Comparison of ENCODE assay signal across 26 mouse cellular contexts in the genomic region with DNA sequence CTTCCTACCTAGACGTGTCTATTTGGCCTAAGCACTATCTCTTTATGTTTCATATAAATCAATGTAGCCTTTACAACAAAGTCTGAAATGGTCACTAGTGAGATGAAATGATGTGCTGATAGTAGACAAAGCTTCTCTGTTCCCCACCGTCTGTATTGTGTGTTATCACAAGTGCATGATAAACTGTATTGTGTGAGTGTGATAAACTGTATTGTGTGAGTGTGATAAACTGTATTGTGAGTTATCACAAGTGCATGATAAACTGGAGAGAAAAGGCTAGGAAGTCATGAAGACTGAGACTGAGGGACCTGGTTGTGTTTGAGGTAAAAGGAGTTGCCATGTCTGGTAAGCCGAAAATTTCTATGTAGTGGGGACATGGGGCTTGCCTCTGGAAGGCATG. TPM values are rescaled to one million over a fixed set of nuclear protein-coding genes. Genes with fewer than 3 reads are reported as not detected.
DNase-seq lines count a peak whose midpoint lies in the region; ATAC-seq and TF ChIP-seq lines count a peak whose summit lies in the region.
"Had no signal": no experiment of that assay in that cellular context is flagged by ENCODE, and none has a peak within 500 bp of the region (broad histone marks: within the 10 kb centered on the region; RNA-seq: fewer than 3 reads in every experiment).

No protein-coding gene starts in this region.

- peaks cover 45% of the 10 kb centered on the region for H3K36me3 ChIP-seq in limb, embryonic 13.5 days
- peaks cover 64% of the 10 kb centered on the region for H3K36me3 ChIP-seq in limb, embryonic 10.5 days
- peaks cover 69% of the 10 kb centered on the region for H3K36me3 ChIP-seq in liver, embryonic 13.5 days
- H3K36me3 ChIP-seq in liver, embryonic 11.5 days (ENCODE audit: control insufficient read depth, insufficient read depth, low read length): peaks cover 25% of the 10 kb centered on the region
- H3K36me3 ChIP-seq in CH12.LX (replicated peaks in 1 of 2; ENCODE audit: control insufficient read depth in 1 of 2, insufficient read depth in 1 of 2, low read length in 1 of 2): peaks cover 46 to 62% of the 10 kb centered on the region in 2 experiments
- H3K36me3 ChIP-seq in liver, embryonic 15.5 days (replicated peaks): peaks cover 70% of the 10 kb centered on the region

- no peak overlapping the region for H3K9ac ChIP-seq in limb, embryonic 13.5 days
- H3K9ac ChIP-seq in liver, embryonic 13.5 days: 0 out of 2 replicates have a peak overlapping the region, but pooled peaks have one; percentile 26
- H3K9ac ChIP-seq in liver, embryonic 11.5 days (ENCODE audit: low read depth, low read length): no peak overlapping the region
- no peak overlapping the region for H3K9ac ChIP-seq in CH12.LX (ENCODE audit: insufficient read depth, low read depth)
- H3K9ac ChIP-seq in liver, embryonic 15.5 days: peak overlapping the region; percentile 29; the same call in 1 of the 2 replicates
- H3K9ac ChIP-seq: embryonic facial prominence, embryonic 15.5 days; forebrain, embryonic 12.5 days had no signal

- H3K79me2 ChIP-seq in CH12.LX (replicated peaks; ENCODE audit: control insufficient read depth, extremely low read depth, insufficient read depth, poor library complexity, severe bottlenecking): peaks cover 75% of the 10 kb centered on the region

- no peak for TF ChIP-seq POLR2A in CH12.LX (IDR thresholded peaks at IDR 0.05; ENCODE audit: low read depth, low read length)

- no peak overlapping the region for H3K4me3 ChIP-seq in limb, embryonic 13.5 days
- H3K4me3 ChIP-seq in limb, embryonic 10.5 days: no peak overlapping the region
- no peak overlapping the region for H3K4me3 ChIP-seq in liver, embryonic 13.5 days (replicated peaks)
- no peak overlapping the region for H3K4me3 ChIP-seq in liver, embryonic 11.5 days (ENCODE audit: low read depth, low read length)
- H3K4me3 ChIP-seq in CH12.LX (replicated peaks in 1 of 3; ENCODE audit: low read depth in 2 of 3, low read length in 2 of 3, poor library complexity in 1 of 3): no peak overlapping the region
- no peak overlapping the region for H3K4me3 ChIP-seq in liver, embryonic 15.5 days (replicated peaks)
- H3K4me3 ChIP-seq: embryonic facial prominence, embryonic 13.5 days; embryonic facial prominence, embryonic 15.5 days; forebrain, embryonic 10.5 days; forebrain, embryonic 12.5 days had no signal

- in situ Hi-C loops in CH12.LX (cut with MboI; ENCODE audit: low pct_ligation_motif_present, low pct_unique_long_range_greater_than_20kb, low sequenced_read_pairs): loop anchor here (25.0 kb wide), 1 partner anchor 246 kb away; the partner anchor contains the start of gene Tubgcp6

- peaks cover 35% of the 10 kb centered on the region for H3K4me1 ChIP-seq in limb, embryonic 13.5 days
- H3K4me1 ChIP-seq in limb, embryonic 10.5 days: peaks cover 21% of the 10 kb centered on the region
- peaks cover 52% of the 10 kb centered on the region for H3K4me1 ChIP-seq in liver, embryonic 13.5 days (replicated peaks)
- peaks cover 23% of the 10 kb centered on the region for H3K4me1 ChIP-seq in liver, embryonic 11.5 days (replicated peaks; ENCODE audit: control insufficient read depth, insufficient read depth, low read length)
- H3K4me1 ChIP-seq in CH12.LX (ENCODE audit: control insufficient read depth in 1 of 2, insufficient read depth in 2 of 2): peaks cover 13 to 38% of the 10 kb centered on the region in 2 experiments
- peaks cover 40% of the 10 kb centered on the region for H3K4me1 ChIP-seq in liver, embryonic 15.5 days (replicated peaks)

- no peak for ATAC-seq in limb, embryonic 13.5 days (ENCODE audit: low FRiP score, low read depth)
- ATAC-seq in liver, embryonic 13.5 days (ENCODE audit: low read depth): no peak
- no peak for ATAC-seq in liver, embryonic 11.5 days (replicated peaks; ENCODE audit: low FRiP score)
- ATAC-seq in liver, embryonic 15.5 days (ENCODE audit: insufficient read depth): no peak
- ATAC-seq: activated CD4-positive, CD25-positive, alpha-beta regulatory T cell, adult 4 months; CD4-positive, CD25-positive, alpha-beta regulatory T cell, adult 4 months; forebrain, embryonic 14.5 days; forebrain, embryonic 16.5 days; Patski had no signal

- TF ChIP-seq EP300 in CH12.LX (IDR thresholded peaks at IDR 0.05; ENCODE audit: low read length): no peak

- 0 out of 2 replicates have a peak overlapping the region, but pooled peaks have one; percentile 3 for H3K4me2 ChIP-seq in limb, embryonic 13.5 days (replicated peaks)
- H3K4me2 ChIP-seq in liver, embryonic 13.5 days: peak overlapping the region; percentile 72; the same call in 1 of the 2 replicates
- H3K4me2 ChIP-seq in liver, embryonic 11.5 days: no peak overlapping the region
- H3K4me2 ChIP-seq in CH12.LX (ENCODE audit: insufficient read depth, low read depth, poor library complexity, severe bottlenecking): 0 out of 2 replicates have a peak overlapping the region, but pooled peaks have one; percentile 18
- peak overlapping the region; percentile 83 for H3K4me2 ChIP-seq in liver, embryonic 15.5 days
- H3K4me2 ChIP-seq: embryonic facial prominence, embryonic 13.5 days; embryonic facial prominence, embryonic 15.5 days; forebrain, embryonic 12.5 days had no signal

- no peaks in the 10 kb centered on the region for H3K9me3 ChIP-seq in limb, embryonic 13.5 days
- no peaks in the 10 kb centered on the region for H3K9me3 ChIP-seq in limb, embryonic 10.5 days (replicated peaks)
- H3K9me3 ChIP-seq in liver, embryonic 13.5 days (replicated peaks): no peaks in the 10 kb centered on the region
- no peaks in the 10 kb centered on the region for H3K9me3 ChIP-seq in liver, embryonic 11.5 days (ENCODE audit: control insufficient read depth, low read length)
- no peaks in the 10 kb centered on the region for H3K9me3 ChIP-seq in CH12.LX (replicated peaks; ENCODE audit: low read length)
- no peaks in the 10 kb centered on the region for H3K9me3 ChIP-seq in liver, embryonic 15.5 days (replicated peaks)
- H3K9me3 ChIP-seq: embryonic facial prominence, embryonic 13.5 days; embryonic facial prominence, embryonic 15.5 days; forebrain, embryonic 10.5 days; forebrain, embryonic 12.5 days had no signal

- H3K27me3 ChIP-seq in limb, embryonic 13.5 days: no peaks in the 10 kb centered on the region
- H3K27me3 ChIP-seq in limb, embryonic 10.5 days (ENCODE audit: low read depth, poor library complexity, severe bottlenecking): no peaks in the 10 kb centered on the region
- H3K27me3 ChIP-seq in liver, embryonic 13.5 days: no peaks in the 10 kb centered on the region
- no peaks in the 10 kb centered on the region for H3K27me3 ChIP-seq in liver, embryonic 11.5 days (replicated peaks; ENCODE audit: control insufficient read depth, insufficient read depth, low read length)
- no peaks in the 10 kb centered on the region for H3K27me3 ChIP-seq in CH12.LX (replicated peaks)
- H3K27me3 ChIP-seq in liver, embryonic 15.5 days: no peaks in the 10 kb centered on the region
- H3K27me3 ChIP-seq: embryonic facial prominence, embryonic 13.5 days; embryonic facial prominence, embryonic 15.5 days; forebrain, embryonic 12.5 days; Patski had no signal

- TF ChIP-seq CTCF in CH12.LX (conservative IDR thresholded peaks at IDR 0.05 in 1 of 2, IDR thresholded peaks at IDR 0.05 in 1 of 2; ENCODE audit: low read depth in 2 of 2, low read length in 2 of 2): no peak

- WGBS in limb, embryonic 13.5 days: 81% methylated on average over 3 of the region's 3 CpGs
- 93% methylated on average over 3 of the region's 3 CpGs for WGBS in limb, embryonic 10.5 days
- WGBS in liver, embryonic 13.5 days (ENCODE audit: insufficient replicate concordance): 46% methylated on average over 3 of the region's 3 CpGs
- 63% methylated on average over 3 of the region's 3 CpGs for WGBS in liver, embryonic 11.5 days
- WGBS in liver, embryonic 15.5 days (ENCODE audit: insufficient replicate concordance): 35% methylated on average over 3 of the region's 3 CpGs

- intact Hi-C loops in heart, postnatal 10 days (cut with DNase I): no loop called here

- H3K27ac ChIP-seq in limb, embryonic 13.5 days: no peak overlapping the region
- no peak overlapping the region for H3K27ac ChIP-seq in limb, embryonic 10.5 days
- no peak overlapping the region for H3K27ac ChIP-seq in liver, embryonic 13.5 days
- no peak overlapping the region for H3K27ac ChIP-seq in liver, embryonic 11.5 days (ENCODE audit: low read depth, low read length)
- H3K27ac ChIP-seq in CH12.LX (ENCODE audit: insufficient read depth, low read depth): no peak overlapping the region
- H3K27ac ChIP-seq in liver, embryonic 15.5 days (replicated peaks): no peak overlapping the region
- H3K27ac ChIP-seq: embryonic facial prominence, embryonic 13.5 days; embryonic facial prominence, embryonic 15.5 days; forebrain, embryonic 10.5 days; forebrain, embryonic 12.5 days had no signal

- TF ChIP-seq RAD21 in CH12.LX (IDR thresholded peaks at IDR 0.05; ENCODE audit: low read depth, low read length): no peak

- dilution Hi-C loops in CH12.LX (cut with MboI; ENCODE audit: extremely low pct_ligation_motif_present, extremely low pct_unique_long_range_greater_than_20kb, low sequenced_read_pairs): no loop called here

- no peak for DNase-seq in limb, embryonic 10.5 days (ENCODE audit: low spot score)
- no peak for DNase-seq in liver, embryonic 13.5 days
- DNase-seq in liver, embryonic 11.5 days (ENCODE audit: low spot score): no peak
- DNase-seq in CH12.LX (ENCODE audit: extremely low read depth): no peak
- DNase-seq in heart, postnatal 10 days: no peak
- DNase-seq: adrenal gland, adult 8-10 months; adrenal gland, postnatal 14 days; adrenal gland, postnatal 36 days; B cell, adult 2 months; cerebellum, adult 11-12 months; cerebellum, adult 8-10 months; cerebellum, adult 9-11 months; cerebellum, postnatal 36 days; embryo, embryonic 11 days had no signal

RNA-seq across cellular contexts. Expression of gene Ncaph2, which starts 3.3 kb away (rescaled TPM):
- 146 and 162 TPM in 2 replicates for polyA plus RNA-seq in limb, embryonic 13.5 days (2015; fragmentation: Nextera tagmentation; extraction: Ambion mirVana)
- polyA plus RNA-seq in limb, embryonic 10.5 days (2016; fragmentation: Nextera tagmentation; extraction: Ambion mirVana): 197 and 200 TPM in 2 replicates
- 114 and 131 TPM in 2 replicates for polyA plus RNA-seq in liver, embryonic 13.5 days (2015; fragmentation: Nextera tagmentation; extraction: Ambion mirVana)
- 163 TPM in 2 replicates for polyA plus RNA-seq in liver, embryonic 11.5 days (2014; fragmentation: Nextera tagmentation; extraction: Ambion mirVana)
- total RNA-seq in CH12.LX (2012; rRNA removed) (134 and 151 TPM in 2 replicates), CH12.LX (2014; rRNA removed) (106 and 108 TPM in 2 replicates)
- polyA plus RNA-seq in CH12.LX (2012; ENCODE audit: insufficient read length, low read depth): 95.4 and 122 TPM in 2 replicates
- 110 and 115 TPM in 2 replicates for polyA plus RNA-seq in liver, embryonic 15.5 days (2015; fragmentation: Nextera tagmentation; extraction: Ambion mirVana)
- 10 to 100 TPM; 79.2 to 80.9 TPM for total RNA-seq in heart, postnatal 10 days (2021)

RNA-seq across cellular contexts. Expression of gene Lmf2, which starts 3.3 kb away (rescaled TPM):
- polyA plus RNA-seq in limb, embryonic 13.5 days (2015; fragmentation: Nextera tagmentation; extraction: Ambion mirVana): 57.6 and 65.1 TPM in 2 replicates
- polyA plus RNA-seq in limb, embryonic 10.5 days (2016; fragmentation: Nextera tagmentation; extraction: Ambion mirVana): 40.8 and 45.1 TPM in 2 replicates
- 26.1 and 30.2 TPM in 2 replicates for polyA plus RNA-seq in liver, embryonic 13.5 days (2015; fragmentation: Nextera tagmentation; extraction: Ambion mirVana)
- polyA plus RNA-seq in liver, embryonic 11.5 days (2014; fragmentation: Nextera tagmentation; extraction: Ambion mirVana): 44.1 and 46.0 TPM in 2 replicates
- total RNA-seq in CH12.LX (2012; rRNA removed) (18.5 and 18.8 TPM in 2 replicates), CH12.LX (2014; rRNA removed) (9.1 and 9.9 TPM in 2 replicates)
- 28.2 and 36.2 TPM in 2 replicates for polyA plus RNA-seq in CH12.LX (2012; ENCODE audit: insufficient read length, low read depth)
- polyA plus RNA-seq in liver, embryonic 15.5 days (2015; fragmentation: Nextera tagmentation; extraction: Ambion mirVana): 30.9 and 35.3 TPM in 2 replicates
- total RNA-seq in heart, postnatal 10 days (2021): 10 to 100 TPM; 44.2 to 48.9 TPM

RNA-seq across cellular contexts. Expression of gene Sco2, which starts 14.9 kb away (rescaled TPM):
- polyA plus RNA-seq in limb, embryonic 13.5 days (2015; fragmentation: Nextera tagmentation; extraction: Ambion mirVana): 5.4 and 5.8 TPM in 2 replicates
- 7.4 and 9.0 TPM in 2 replicates for polyA plus RNA-seq in limb, embryonic 10.5 days (2016; fragmentation: Nextera tagmentation; extraction: Ambion mirVana)
- 4.1 and 4.5 TPM in 2 replicates for polyA plus RNA-seq in liver, embryonic 13.5 days (2015; fragmentation: Nextera tagmentation; extraction: Ambion mirVana)
- polyA plus RNA-seq in liver, embryonic 11.5 days (2014; fragmentation: Nextera tagmentation; extraction: Ambion mirVana): 8.1 and 9.7 TPM in 2 replicates
- total RNA-seq in CH12.LX (2012; rRNA removed) (34.7 and 35.7 TPM in 2 replicates), CH12.LX (2014; rRNA removed) (24.9 and 27.2 TPM in 2 replicates)
- 12.3 and 17.1 TPM in 2 replicates for polyA plus RNA-seq in CH12.LX (2012; ENCODE audit: insufficient read length, low read depth)
- 2.4 and 4.3 TPM in 2 replicates for polyA plus RNA-seq in liver, embryonic 15.5 days (2015; fragmentation: Nextera tagmentation; extraction: Ambion mirVana)
- 10 to 100 TPM; 20.5 to 22.0 TPM for total RNA-seq in heart, postnatal 10 days (2021)

RNA-seq across cellular contexts. Expression of gene Tymp, which starts 18.1 kb away (rescaled TPM):
- polyA plus RNA-seq in limb, embryonic 13.5 days (2015; fragmentation: Nextera tagmentation; extraction: Ambion mirVana): 1.3 TPM in 2 replicates
- polyA plus RNA-seq in limb, embryonic 10.5 days (2016; fragmentation: Nextera tagmentation; extraction: Ambion mirVana): 1.2 and 1.5 TPM in 2 replicates
- polyA plus RNA-seq in liver, embryonic 13.5 days (2015; fragmentation: Nextera tagmentation; extraction: Ambion mirVana): 0.58 and 0.62 TPM in 2 replicates
- polyA plus RNA-seq in liver, embryonic 11.5 days (2014; fragmentation: Nextera tagmentation; extraction: Ambion mirVana): 1.5 and 1.8 TPM in 2 replicates
- 1.1 and 1.4 TPM in 2 replicates for total RNA-seq in CH12.LX (2012; rRNA removed)
- 2.3 and 2.4 TPM in 2 replicates for total RNA-seq in CH12.LX (2014; rRNA removed)
- 1.1 and 1.5 TPM in 2 replicates for polyA plus RNA-seq in CH12.LX (2012; ENCODE audit: insufficient read length, low read depth)
- polyA plus RNA-seq in liver, embryonic 15.5 days (2015; fragmentation: Nextera tagmentation; extraction: Ambion mirVana): 0.40 TPM in 2 replicates
- total RNA-seq in heart, postnatal 10 days (2021): under 1 TPM; 0.31 to 0.64 TPM
- polyA plus RNA-seq: CD4-positive, CD25-positive, alpha-beta regulatory T cell, adult 4 months had no signal

RNA-seq across cellular contexts. Expression of gene Odf3b, which starts 20.3 kb away (rescaled TPM):
- polyA plus RNA-seq in limb, embryonic 13.5 days (2015; fragmentation: Nextera tagmentation; extraction: Ambion mirVana): 0.23 and 0.29 TPM in 2 replicates
- 0.39 and 0.53 TPM in 2 replicates for polyA plus RNA-seq in limb, embryonic 10.5 days (2016; fragmentation: Nextera tagmentation; extraction: Ambion mirVana)
- 0.56 and 0.59 TPM in 2 replicates for polyA plus RNA-seq in liver, embryonic 13.5 days (2015; fragmentation: Nextera tagmentation; extraction: Ambion mirVana)
- polyA plus RNA-seq in liver, embryonic 11.5 days (2014; fragmentation: Nextera tagmentation; extraction: Ambion mirVana): 0.43 and 0.71 TPM in 2 replicates
- total RNA-seq in CH12.LX (2012; rRNA removed) (not detected in 2 replicates), CH12.LX (2014; rRNA removed) (not detected in 2 replicates)
- polyA plus RNA-seq in CH12.LX (2012; ENCODE audit: insufficient read length, low read depth): not detected in 2 replicates
- polyA plus RNA-seq in liver, embryonic 15.5 days (2015; fragmentation: Nextera tagmentation; extraction: Ambion mirVana): 0.46 and 0.68 TPM in 2 replicates
- total RNA-seq in heart, postnatal 10 days (2021): 1 to 10 TPM; 1.3 to 1.5 TPM
- total RNA-seq: adrenal gland, postnatal 36 days; ES-E14 had no signal

Comparison
In these comparisons a context has a peak if more than half of its experiments do, and no peak if none do; other contexts are left out.
1. H3K9ac ChIP-seq: peak in liver, embryonic 13.5 days (single experiment) and liver, embryonic 15.5 days (single experiment); none in limb, embryonic 13.5 days (single experiment), liver, embryonic 11.5 days (single experiment) and CH12.LX (single experiment).